Mouse (Mus musculus) heart, adult 2 months (tissue): ENCODE results near the gene Ccr8.

Experiments used
- CTCF ChIP-seq: fragments of 200-600 bp; IDR thresholded peaks from 2 replicates; pipeline ENCODE4 v1.8.1; 2022; ENCODE audit warnings: antibody characterized with exemption, mild to moderate bottlenecking, moderate library complexity
- POLR2A ChIP-seq: fragments of 200-500 bp; IDR thresholded peaks from 2 replicates; pipeline ENCODE4 v1.6.1; 2011; ENCODE audit warnings: mild to moderate bottlenecking, low read depth, low read length, control low read depth; ENCODE audit not compliant: insufficient read depth

- no peak for TF ChIP-seq POLR2A
- no peak for TF ChIP-seq CTCF
Measured at GRCm38 (mm10) chr9:120126868-120127267, 35.0 kb downstream of the Ccr8 start.
